Mouse (Mus musculus) brain, embryonic 18.5 days (tissue): ENCODE data around the gene Mydgf.

Experiments used
- DNase-seq: peaks from one replicate; pipeline ENCODE4 v3.0.0-alpha.2; 2012; ENCODE audit warnings: low read depth, low spot score

The Mydgf gene

DNA sequence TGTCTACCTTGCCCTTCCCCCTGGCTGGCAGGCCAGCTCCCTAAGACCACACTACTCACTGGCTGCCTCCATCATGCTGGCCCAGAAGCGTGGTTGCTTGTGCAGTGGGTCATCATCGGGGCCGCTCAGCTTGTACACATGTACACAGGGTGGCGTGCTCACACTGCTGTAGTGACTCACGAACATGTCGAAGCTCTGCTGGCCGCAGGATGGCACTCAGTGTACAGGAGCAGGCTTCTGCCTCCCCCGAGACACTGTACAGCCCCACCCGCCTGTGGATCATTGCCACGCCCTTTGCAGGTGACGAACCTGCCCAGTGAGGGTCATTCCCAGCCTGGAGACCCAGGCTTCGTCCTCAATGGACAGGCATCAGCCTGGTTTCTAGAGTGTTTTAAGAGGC is 10.6 kb upstream of the Mydgf start:
- DNase-seq = no peak

DNA sequence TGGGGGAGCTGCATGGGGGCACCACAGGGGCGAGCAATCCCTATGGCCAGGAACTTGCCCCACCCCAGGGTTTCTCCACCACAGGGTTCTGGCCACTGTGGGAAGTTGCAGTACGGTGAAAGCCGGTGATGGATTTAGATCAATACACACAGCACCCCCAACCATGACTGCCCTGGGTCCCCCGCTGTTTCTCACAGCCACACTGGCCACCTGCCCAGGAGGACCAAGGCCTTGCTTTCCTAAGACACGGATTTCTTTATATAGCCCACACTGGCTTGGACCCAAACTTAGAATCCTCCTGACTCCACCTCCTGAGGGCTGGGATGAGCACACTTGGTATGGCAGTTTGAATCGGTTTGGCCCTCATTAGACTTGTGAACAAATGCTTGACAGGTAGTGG is 7.5 kb upstream of the Mydgf start:
- DNase-seq = no peak

DNA sequence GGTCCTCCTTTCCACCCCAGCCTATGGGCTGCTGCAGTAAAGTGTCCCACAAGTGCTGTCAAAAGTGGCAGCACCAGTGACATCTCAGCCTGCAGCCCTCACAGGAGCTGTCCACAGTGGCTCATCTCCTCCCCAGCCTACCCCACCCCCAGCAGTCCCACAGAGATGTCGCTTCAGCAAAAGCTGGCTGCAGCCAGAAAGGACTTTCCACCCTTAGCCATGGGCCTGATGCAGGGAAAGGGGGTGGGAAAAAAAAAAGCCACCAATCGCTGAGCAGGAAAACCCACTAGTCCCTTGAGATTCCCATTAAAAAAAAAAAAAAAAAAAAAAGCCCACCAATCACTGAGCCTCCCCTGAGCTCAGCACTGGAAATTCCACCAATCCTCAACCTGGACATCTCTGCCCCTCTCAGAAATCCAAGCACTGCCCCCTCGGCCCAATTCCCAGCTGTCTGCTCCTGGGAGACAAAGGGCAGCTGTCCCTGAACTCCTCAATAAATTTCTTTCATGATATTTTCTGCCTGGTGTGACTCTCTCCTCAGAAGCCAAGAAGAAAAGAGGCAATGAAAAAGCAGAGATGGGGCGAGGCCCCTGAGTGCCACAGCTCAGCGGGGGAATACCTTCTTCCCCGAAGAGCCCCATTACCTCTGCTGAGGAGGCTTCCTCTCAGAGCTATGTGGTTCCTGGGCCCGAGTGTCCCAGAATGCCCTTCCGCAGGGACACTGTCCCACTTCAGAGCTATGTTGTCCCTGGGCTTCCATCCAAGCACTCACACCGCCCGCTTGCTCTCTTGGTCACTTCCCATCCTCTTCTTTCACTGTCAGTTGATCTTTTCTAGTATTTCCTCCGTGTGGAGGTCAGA is 1.8 kb upstream of the Mydgf start:
- no peak for DNase-seq

DNA sequence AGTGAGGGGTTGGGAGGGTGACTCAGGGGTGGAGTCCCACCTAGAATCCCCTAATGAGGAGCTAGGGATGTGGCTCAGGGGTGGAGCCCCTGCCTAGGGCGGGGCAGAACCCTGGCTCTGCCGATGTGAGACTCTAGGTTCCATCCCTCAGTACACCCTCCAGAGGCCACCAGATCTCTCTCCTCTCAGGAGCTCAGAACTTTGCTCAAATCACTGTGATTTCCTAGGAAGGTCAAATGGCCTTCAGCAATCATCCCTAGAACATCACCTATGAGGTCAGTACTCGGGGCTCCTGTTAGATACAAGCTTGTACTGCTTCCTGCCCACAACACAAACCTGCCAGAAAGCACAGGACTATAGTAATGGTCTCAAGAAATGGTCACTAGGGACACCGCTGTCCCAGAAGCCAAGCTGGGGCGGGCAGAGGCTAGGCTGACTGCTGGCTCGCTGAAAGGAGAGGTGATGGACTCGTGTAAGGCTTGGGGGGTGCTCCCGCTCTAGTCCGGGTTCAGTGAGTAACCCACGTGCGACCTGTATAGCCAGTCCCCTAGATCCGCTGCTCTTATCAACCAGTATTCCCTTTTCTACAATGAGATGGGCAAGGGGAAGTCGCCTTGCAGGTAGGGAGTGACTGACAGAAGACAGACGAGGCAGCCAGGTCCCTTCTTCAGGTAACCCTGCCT is 604 bp downstream of the Mydgf start:
- no peak for DNase-seq

DNA sequence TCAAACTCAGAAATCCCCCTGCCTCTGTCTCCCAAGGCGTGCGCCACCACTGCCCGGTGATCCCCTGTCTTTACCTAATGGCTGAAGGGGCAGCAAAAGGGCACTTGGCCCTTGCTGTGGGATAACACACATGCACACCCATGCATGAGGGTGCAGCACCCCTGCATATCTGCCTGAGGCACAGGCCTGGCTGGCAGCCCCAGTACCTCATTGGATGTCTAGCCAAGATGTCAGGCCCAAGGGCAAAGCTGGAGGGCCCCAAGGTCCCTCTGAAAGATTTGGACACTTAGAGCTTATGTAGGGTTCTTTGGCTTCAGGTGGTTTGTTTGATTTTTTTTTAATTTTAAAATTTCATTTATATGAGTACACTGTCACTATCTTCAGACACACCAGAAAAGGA is 8.3 kb downstream of the Mydgf start:
- DNase-seq = no peak

DNA sequence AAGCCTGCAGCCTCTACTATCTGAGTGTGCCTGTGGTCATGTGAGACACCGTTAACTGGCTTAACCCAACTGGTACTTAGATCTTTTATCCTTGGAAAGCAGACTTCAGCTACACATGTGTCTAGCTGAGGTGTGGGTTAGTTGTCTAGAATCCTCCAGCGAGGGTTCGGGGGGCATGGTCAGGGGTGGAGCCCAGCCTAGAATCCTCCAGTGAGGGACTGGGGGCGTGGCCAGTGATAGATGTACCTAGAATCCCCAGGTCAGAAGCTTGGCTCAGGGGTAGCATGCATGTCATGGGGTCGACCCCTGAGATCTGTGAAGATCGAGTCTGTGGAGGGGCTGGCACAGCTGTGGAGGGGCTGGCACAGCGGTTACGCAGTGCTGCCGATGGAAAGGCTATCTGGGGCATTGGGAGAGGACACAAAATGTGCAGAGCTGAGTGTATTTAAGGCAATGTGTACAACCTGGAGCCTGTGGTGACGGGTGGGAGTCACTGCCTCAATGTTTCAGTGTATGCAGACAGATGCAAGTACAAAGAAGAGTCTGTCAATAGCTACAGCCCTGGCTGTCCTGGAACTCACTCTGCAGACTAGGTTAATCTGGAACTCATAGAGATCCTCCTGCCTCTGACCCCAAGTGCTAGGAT is 10.2 kb downstream of the Mydgf start:
- no peak for DNase-seq

DNA sequence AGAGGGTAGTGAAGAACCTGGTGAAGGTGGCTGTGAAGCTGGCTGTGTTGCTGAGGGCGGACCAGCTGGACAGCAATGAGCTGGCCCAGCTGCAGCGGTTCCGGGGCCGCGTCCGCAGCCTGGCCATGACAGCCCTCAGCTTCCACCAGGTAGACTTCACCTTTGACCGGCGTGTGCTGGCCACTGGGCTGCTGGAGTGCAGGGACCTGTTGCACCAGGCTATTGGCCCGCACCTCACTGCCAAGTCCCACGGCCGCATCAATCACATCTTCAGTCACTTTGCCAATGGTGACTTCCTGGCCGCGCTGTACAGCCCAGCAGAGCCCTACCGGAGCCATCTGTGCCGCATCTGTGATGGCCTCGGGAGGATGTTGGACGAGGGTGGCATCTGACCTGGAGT is 11.8 kb downstream of the Mydgf start:
- no peak for DNase-seq

DNA sequence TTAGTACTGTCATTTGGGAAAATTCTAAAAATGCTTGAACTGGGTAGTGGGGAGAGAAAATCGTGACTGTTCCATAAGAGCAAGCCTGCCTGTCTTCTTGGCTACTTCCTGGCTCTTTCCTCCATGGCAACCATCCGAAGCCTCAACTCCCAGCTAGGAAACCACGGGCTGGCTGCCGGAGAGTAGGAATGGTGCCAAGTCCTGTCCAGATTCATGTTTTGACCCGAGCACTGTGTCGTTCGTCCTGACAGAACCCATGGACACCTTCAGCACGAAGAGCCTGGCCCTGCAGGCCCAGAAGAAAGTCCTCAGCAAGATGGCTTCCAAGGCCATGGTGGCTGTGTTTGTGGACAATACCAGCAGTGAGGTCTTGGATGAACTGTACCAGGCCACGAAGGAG is 12.3 kb downstream of the Mydgf start:
- DNase-seq = no peak

DNA sequence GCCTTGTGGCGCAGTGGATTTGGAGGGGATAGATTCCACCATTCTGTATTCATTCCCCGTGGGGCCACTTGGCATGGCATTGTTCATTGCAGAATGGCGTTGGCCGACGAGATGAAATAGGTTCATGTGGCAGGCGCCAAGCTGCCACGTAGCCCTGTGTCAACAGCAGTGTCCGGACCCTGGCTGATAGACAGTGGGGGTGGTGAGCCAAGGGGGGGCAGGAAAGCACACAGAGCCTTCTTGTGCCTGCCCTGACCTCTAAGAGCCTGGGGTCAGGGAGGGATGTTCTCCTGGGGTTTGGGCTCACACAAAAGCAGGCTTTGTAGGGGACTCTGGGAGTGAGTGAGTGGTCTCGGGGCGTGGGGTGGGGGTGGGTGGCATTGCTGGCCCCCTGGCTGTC is 13.1 kb downstream of the Mydgf start:
- DNase-seq = no peak

DNA sequence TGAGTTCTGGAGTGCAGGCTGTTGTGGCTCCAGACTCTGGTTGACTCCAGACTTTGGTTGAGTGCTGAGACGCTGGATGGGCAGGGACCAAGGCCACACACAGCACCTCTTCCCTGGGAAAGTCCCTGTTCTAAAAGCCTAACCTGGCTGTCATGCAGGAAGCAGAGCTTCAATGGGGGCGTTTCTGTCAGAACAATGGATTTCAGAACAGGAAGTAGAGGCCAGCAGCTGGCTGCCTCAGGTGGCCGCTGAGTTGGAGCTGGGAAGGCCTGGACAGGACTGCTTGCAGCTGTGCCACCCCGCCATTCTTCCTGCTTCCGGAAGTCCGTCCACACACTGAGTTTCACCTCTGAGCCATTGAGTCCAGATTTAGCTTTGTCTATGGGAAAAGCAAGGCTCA is 13.9 kb downstream of the Mydgf start:
- DNase-seq = no peak

DNA sequence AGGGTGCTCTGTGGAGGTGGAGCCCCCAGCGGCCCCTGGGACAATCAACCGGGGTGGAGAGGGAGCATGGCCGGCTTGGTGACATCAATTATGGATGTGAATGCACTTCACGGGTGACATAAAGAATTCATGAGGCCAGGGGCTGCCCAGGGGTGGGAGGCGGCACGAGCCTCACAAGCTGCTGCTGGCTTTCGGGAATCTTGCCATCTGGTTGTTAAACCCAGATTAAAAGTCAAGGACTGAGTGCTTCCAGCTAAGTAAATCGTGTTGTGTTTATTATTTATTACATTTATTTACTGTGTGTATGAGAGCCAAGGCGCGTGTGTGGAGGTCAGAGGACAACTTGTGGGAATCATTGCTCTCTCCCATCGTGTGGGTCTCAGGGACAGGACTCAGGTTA is 18.0 kb downstream of the Mydgf start:
- DNase-seq = no peak

DNA sequence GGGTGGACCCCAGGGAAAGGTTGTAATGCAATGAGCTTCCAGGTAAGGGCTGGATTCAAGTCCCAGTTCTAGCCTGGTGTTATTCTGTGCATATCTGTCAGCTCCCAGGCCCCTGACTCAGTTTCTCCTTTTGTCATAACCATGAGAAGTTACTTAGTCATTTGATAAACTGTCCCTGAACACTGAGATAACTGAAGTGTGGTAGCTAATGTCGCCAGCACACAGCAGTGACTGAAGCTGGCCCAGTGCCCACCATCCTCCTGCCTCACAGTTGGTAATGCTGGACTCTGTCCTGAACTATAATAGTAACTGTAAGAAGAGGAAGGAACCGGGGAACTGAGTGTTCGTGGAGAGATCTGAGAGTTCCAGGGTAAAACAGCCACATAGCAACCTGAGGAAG is 19.2 kb downstream of the Mydgf start:
- DNase-seq = no peak

DNA sequence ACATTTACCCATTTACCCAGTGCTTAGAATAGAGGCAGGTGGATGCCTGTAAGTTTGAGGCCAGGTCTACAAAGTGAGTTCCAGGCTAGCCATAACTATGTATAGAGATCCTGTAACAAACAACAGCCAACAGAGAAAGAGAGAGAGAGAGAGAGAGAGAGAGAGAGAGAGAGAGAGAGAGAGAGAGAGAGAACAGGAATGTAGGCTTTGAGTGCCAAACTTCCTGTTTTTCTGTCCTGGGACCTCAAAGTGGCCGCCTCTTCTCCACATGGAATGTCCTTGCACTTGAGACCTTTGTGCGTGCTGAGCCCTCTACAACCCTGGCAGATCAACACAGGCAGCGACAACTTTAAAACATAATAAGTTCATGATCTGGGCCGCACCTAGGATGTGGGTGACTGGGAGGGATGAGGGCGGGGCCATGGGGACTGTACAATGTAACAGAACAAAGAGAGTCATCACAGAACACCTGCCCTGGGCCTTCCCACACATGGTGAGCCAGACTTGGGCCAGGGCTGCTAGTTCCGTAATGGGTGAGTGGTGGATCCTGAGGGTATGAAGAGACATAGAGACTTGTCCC is 20.1 kb downstream of the Mydgf start:
- DNase-seq = no peak

DNA sequence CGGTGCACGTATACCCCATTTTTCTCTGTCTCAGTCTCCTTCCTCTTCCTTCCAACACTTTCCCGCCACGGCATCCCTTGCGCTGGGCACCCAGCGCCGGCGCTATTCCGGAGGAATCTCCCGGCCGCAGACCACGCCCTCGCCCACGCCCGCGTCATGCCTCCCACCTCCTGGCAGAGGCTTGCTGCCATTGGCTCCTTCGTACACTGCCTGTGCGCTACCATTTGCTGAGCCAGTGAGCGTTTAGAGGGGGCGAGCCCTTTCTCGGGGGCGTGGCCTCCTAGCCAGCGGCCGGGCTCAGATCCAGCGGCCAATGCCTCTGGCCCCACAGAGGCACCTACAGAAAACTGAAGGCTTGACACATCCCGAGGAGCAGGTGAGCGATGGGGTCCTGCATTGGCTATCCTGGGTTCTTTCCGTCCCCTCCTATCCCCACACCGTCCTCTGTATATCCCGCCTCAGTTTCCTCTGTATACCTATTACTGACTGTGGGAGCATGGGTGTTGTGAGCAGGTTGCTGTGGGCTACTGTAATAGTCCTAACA is 21.4 kb downstream of the Mydgf start, which contains the start of gene Tnfaip8l1:
Tnfaip8l1 (plus strand) TSS at position 247 of the 544 bp plus-strand sequence.
- peak; percentile 82 for DNase-seq

DNA sequence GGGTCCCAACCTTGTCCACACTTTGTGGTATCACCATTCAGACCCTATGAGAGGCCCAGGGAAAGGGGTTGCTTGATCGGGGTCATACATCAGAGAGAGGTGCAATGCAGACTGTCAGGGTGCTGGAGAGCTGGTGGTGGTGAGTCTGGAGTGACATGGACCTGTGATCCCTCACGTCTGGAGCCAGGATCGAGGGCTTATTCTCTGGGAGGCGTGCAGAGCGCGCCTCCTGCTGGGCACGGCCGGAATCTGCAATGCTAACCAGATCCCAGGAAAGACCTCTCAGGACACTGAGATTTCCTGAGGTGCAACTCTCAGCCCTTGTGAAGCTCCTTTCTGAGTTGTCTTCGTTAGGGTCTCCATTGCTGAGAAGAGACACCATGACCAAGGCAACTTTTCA is 24.0 kb downstream of the Mydgf start:
- DNase-seq = no peak

DNA sequence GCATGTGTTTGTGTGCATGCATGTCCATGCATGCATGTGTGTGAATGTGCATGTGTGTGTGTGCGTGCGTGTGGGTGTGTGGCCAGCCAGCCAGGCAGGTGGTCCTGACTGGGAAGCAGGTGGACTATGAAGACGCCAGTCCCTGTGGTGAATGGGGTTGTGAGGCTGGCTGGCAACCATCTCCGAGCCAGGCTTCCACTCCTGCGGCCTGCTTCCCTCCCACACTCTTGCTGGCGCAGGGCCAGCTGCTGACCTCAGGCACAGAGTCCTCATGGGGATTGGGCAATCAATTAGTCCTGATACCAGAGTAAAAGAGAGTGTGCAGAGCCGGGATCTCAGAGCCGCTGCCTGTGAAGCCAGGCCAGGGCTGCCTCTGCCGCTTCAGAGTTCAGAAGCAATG is 30.1 kb downstream of the Mydgf start:
- DNase-seq = no peak

DNA sequence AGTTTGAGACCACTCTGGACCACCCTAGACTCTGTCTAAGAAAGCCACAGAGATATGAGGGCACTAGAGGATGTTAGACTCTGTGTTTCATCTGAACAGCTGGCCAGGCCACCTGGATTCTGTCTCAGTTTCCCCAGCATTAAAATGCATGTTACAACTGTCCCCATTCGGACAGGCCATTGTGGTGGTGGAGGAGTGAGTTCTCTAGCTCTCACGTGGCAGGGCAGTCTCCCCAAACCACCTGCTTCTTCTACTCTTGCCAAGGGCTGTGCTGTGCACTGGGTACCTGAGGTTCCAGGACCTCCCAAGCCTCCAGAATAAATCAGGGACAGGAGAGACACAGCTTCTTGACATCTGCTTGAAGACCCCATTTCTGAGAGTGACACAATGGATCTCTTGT is 33.8 kb downstream of the Mydgf start:
- no peak for DNase-seq

DNA sequence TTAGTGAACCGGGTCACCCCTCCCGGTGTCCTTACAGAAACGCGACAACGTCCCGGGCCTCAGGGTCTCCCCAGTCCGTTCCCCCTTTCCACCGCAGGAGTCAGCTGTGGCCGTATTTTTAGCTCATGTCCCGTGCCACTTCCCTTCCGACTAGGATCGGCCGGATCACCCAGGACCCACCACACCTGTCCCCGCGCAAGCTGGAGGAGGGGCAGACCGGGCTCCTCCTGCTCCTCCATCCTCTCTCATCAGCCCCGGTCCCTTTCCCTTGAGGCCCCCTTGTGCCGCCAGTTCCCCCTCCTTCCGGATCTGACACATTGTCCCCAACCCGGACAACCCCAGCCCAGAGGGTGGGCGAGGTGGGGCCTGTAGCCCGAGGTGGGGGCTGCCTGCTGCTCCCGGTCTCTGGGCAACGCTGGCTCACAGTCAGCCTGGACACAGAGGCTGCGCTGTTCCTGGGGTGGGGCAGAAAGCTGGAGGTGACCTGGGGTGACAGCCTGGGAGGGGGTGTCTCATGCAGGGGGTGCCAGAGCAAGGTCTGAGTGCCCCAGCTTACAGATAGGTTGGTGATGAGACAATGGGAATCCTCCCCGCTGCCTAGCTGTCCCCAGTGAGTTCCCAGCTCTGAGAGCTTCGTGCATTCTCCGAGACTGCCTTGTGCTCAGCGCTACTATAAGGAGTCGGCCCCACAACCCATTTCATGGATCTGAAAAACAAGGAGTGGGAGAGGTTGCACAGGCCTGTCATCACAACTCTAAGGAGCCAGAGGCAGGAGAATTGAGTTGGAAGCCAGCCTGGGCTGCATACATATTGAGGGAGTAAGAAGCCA is 34.7 kb downstream of the Mydgf start:
- no peak for DNase-seq

DNA sequence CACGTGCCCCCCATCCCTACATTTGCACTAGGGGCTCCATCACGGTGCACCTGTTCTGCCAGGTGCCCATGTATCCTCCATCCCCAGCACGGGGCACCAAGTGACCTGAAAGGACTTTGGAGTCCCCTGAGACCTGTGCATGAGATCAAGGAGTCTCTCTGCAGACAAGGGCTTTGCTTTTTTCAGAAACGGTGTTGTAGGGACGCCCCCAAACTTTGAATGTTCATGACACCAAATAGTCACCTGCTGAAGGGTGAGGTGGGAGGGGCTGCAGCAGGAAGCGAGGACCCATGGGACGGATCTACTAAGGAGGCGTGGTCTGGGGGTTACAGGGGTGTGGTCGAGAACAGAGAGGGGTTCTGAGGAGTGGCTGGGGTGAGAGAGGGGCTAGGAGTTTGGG is 35.4 kb downstream of the Mydgf start:
- DNase-seq = no peak

DNA sequence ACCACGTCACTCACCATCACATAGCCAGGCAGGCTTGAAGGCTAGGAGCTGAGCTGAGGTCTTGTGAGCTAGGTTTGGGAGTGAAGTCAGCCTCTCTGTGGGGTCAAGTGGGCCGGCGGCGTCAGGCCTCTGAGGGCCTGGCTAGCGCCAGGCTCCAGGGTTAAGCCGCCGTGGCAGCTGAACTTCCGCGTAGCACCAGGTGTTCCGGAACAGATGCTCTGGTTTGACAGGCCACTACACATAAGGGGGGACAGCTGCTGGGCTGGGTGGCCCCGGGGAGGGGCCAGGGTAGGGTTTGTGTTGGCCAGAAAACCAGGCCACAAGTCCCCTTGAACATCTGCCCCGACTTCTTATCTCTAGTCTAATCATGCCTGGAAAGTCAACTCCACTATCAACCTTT is 36.3 kb downstream of the Mydgf start:
- no peak for DNase-seq

DNA sequence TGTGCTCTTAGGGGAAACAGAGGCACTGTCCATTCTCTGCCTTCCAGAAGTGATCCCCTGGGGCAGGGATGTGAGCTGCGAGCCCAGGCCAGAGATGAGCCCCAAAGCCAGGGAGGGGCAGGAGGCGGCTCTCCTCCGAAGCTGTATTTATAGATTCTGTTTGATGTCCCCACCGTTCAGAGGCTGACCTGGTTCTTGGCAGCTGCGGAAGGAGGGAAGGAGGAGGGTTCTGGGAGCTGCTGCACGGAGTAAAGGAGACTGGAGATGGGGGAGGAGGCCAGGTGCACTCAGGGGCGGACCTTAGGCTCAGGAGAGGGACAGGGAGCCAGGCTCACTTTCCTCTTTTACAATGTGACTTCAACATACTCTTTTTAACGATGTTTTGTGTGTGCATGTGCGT is 37.6 kb downstream of the Mydgf start:
- DNase-seq = no peak
